Mouse (Mus musculus) intestine, postnatal 0 days (tissue): ENCODE results near the gene Rex1bd. TPM values are rescaled to one million over a fixed set of nuclear protein-coding genes. Genes with fewer than 3 reads are reported as not detected.

ENCODE experiments used
- ATAC-seq: fragments of 200-750 bp; cut with Nextera tagmentation; 2 replicates; pipeline ENCODE4 v1.8.0; 2017; ENCODE audit warnings: mild to moderate bottlenecking, moderate TSS enrichment, moderate library complexity
- H3K27ac ChIP-seq: fragments of 300-500 bp; sonication (generic); 2 replicates; pipeline ENCODE4 v1.5.1; 2014; ENCODE audit warnings: mild to moderate bottlenecking, low read depth, low read length, moderate library complexity
- H3K27me3 ChIP-seq: fragments of 300-500 bp; sonication (generic); replicated peaks from 2 replicates; pipeline ENCODE4 v1.6.1; 2014; ENCODE audit warnings: low read length, mixed read lengths; ENCODE audit not compliant: control insufficient read depth, insufficient read depth
- H3K36me3 ChIP-seq: fragments of 300-500 bp; sonication (generic); 2 replicates; pipeline ENCODE4 v1.6.1; 2014; ENCODE audit warnings: mild to moderate bottlenecking, moderate library complexity; ENCODE audit not compliant: control insufficient read depth, insufficient read depth
- H3K4me1 ChIP-seq: fragments of 300-500 bp; sonication (generic); replicated peaks from 2 replicates; pipeline ENCODE4 v1.6.1; 2014; ENCODE audit warnings: antibody characterized with exemption, low read length, mixed read lengths; ENCODE audit not compliant: control insufficient read depth, insufficient read depth
- H3K4me2 ChIP-seq: fragments of 300-500 bp; sonication (generic); replicated peaks from 2 replicates; pipeline ENCODE4 v1.6.1; 2014; ENCODE audit warnings: low read depth, mild to moderate bottlenecking, moderate library complexity
- H3K4me3 ChIP-seq: fragments of 300-500 bp; sonication (generic); 2 replicates; pipeline ENCODE4 v1.5.1; 2014; ENCODE audit warnings: low read depth, low read length
- H3K9ac ChIP-seq: fragments of 300-500 bp; sonication (generic); 2 replicates; pipeline ENCODE4 v1.6.1; 2014; ENCODE audit warnings: mild to moderate bottlenecking, low read depth, low read length
- H3K9me3 ChIP-seq: fragments of 300-500 bp; sonication (generic); 2 replicates; pipeline ENCODE4 v1.6.1; 2016; ENCODE audit warnings: mixed run types; ENCODE audit not compliant: control insufficient read depth
- CTCF ChIP-seq: sonication (generic); IDR thresholded peaks from 2 replicates; pipeline ENCODE4 v1.5.1; 2016; ENCODE audit warnings: low read depth, mild to moderate bottlenecking, control low read depth, antibody characterized with exemption, moderate library complexity
- WGBS: fragments of 180-500 bp; shearing (Covaris S2); extraction: QIAGEN DNeasy Blood & Tissue Kit; methylation state at CpG from one replicate; pipeline ENCODE4 v1.1.7; 2014; 5-methylcytosine and 5-hydroxymethylcytosine counted together
- polyA plus RNA-seq: library from polyadenylated mRNA; unstranded; fragments of >200 nt; fragmentation: Nextera tagmentation; extraction: Ambion mirVana; gene quantifications from 2 replicates; pipeline ENCODE4 v1.2.1, GENCODE M21; 2015

Gene Rex1bd
- polyA plus RNA-seq, 1 experiment from 2014 or later: 148 TPM

GRCm38 (mm10) chr8:70504851-70505250, 1.7 kb downstream of the Rex1bd start:
- TF ChIP-seq CTCF: peak; percentile 93
- peaks cover 19% of the 10 kb centered on the region for H3K27me3 ChIP-seq
- H3K4me3 ChIP-seq: no peak overlapping the region
- no peaks in the 10 kb centered on the region for H3K9me3 ChIP-seq
- ATAC-seq: no peak
- H3K4me1 ChIP-seq: no peaks in the 10 kb centered on the region; the same call in none of the 2 replicates
- H3K36me3 ChIP-seq: peaks cover 25% of the 10 kb centered on the region; the same call in 1 of the 2 replicates
- H3K4me2 ChIP-seq: no peak overlapping the region
- no peak overlapping the region for H3K27ac ChIP-seq
- whole genome bisulfite sequencing: 88% methylated on average over 3 of the region's 3 CpGs
- H3K9ac ChIP-seq: no peak overlapping the region

- no peak overlapping the region for H3K4me2 ChIP-seq
- no peaks in the 10 kb centered on the region for H3K9me3 ChIP-seq
- 69% methylated on average over 16 of the region's 16 CpGs for WGBS
- no peak overlapping the region for H3K27ac ChIP-seq
- no peak for TF ChIP-seq CTCF
- peaks cover 24% of the 10 kb centered on the region for H3K27me3 ChIP-seq
- H3K4me3 ChIP-seq: no peak overlapping the region
- H3K36me3 ChIP-seq: peaks cover 25% of the 10 kb centered on the region; the same call in 1 of the 2 replicates
- no peak for ATAC-seq
- no peak overlapping the region for H3K9ac ChIP-seq
- H3K4me1 ChIP-seq: no peaks in the 10 kb centered on the region; the same call in none of the 2 replicates
These were observed 2.2 kb downstream of the Rex1bd start for GRCm38 (mm10) chr8:70504291-70504716.

GRCm38 (mm10) chr8:70503062-70503750, 3.3 kb downstream of the Rex1bd start:
- no peaks in the 10 kb centered on the region; the same call in 1 of the 2 replicates for H3K4me1 ChIP-seq
- no peak overlapping the region for H3K4me2 ChIP-seq
- peak; percentile 18; the same call in 1 of the 2 replicates for ATAC-seq
- peaks cover 35% of the 10 kb centered on the region for H3K27me3 ChIP-seq
- no peak overlapping the region for H3K27ac ChIP-seq
- no peak overlapping the region for H3K4me3 ChIP-seq
- TF ChIP-seq CTCF: peak; percentile 92
- H3K9me3 ChIP-seq: no peaks in the 10 kb centered on the region
- H3K36me3 ChIP-seq: peaks cover 25% of the 10 kb centered on the region; the same call in 1 of the 2 replicates
- no peak overlapping the region for H3K9ac ChIP-seq
- WGBS: 19% methylated on average over 46 of the region's 46 CpGs

DNA sequence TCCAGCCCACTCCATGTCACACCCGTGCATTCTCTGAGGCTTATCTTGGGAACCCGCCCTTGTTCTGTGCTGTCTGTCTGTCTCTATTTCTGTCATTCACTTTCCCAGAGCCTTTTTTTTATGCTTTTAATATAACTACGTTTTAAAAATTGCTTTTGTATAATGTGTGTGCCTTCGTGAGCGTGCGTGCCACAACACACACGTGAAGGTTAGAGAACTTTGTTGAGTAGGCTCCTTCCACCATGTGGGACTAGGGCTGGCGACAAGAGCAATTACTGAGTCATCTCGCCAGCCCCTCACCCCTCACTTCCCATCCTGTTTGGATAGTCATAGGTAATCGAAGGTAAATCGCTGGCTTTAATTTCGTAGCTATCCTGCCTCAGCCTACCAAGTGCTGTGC, 4.0 kb downstream of the Rex1bd start:
- no peak for TF ChIP-seq CTCF
- Histone ChIP-seq H3K9ac (no peak overlapping the region), H3K36me3 (peaks cover 19% of the 10 kb centered on the region; the same call in 1 of the 2 replicates), H3K27ac (no peak overlapping the region), H3K4me3 (no peak overlapping the region), H3K9me3 (no peaks in the 10 kb centered on the region), H3K4me1 (no peaks in the 10 kb centered on the region; the same call in 1 of the 2 replicates), H3K4me2 (no peak overlapping the region; the same call in 1 of the 2 replicates), H3K27me3 (peaks cover 38% of the 10 kb centered on the region)
- 42% methylated on average over 12 of the region's 12 CpGs for WGBS
- ATAC-seq: no peak

GRCm38 (mm10) chr8:70501820-70502529, 4.6 kb downstream of the Rex1bd start:
- Histone ChIP-seq H3K4me3 (no peak overlapping the region), H3K4me1 (no peaks in the 10 kb centered on the region; the same call in 1 of the 2 replicates), H3K27ac (no peak overlapping the region), H3K27me3 (peaks cover 43% of the 10 kb centered on the region), H3K4me2 (no peak overlapping the region; the same call in 1 of the 2 replicates), H3K9me3 (no peaks in the 10 kb centered on the region), H3K36me3 (0 out of 2 replicates have a peak, but pooled peaks cover 13% of the 10 kb centered on the region), H3K9ac (no peak overlapping the region)
- 19% methylated on average over 23 of the region's 23 CpGs for WGBS
- no peak for TF ChIP-seq CTCF
- no peak for ATAC-seq
